In the genomic region with DNA sequence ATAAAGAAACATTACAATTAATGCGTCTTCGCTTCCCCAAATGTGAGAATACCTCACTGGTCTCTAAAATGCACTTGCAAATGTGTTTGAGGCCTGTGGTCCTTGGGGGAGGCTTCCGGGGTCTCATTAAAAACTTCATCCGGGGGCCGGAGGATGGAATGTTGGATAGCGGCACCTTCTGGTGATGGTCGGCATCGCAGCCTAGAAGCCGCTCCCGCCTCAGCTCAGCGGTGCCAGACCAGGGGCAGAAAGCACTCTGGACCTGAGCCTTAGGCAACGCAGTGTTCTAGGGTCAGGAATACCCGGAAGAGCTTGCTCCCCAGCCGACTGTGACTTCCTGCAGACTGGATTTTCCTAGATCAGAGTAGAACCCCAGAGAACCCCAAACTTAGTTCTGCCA, we compare ENCODE assay signal across 8 mouse cellular contexts. TPM values are rescaled to one million over a fixed set of nuclear protein-coding genes. Genes with fewer than 3 reads are reported as not detected.
DNase-seq lines count a peak whose midpoint lies in the region; ATAC-seq and TF ChIP-seq lines count a peak whose summit lies in the region.

No protein-coding gene starts in this region.

- H3K9ac ChIP-seq in lung, embryonic 14.5 days, result no peak overlapping the region

- 6% methylated on average over 14 of the region's 14 CpGs for WGBS in lung, embryonic 14.5 days

- intact Hi-C loops in gastrocnemius, postnatal 14 days (cut with DNase I; ENCODE audit: low total_unique reads), result loop anchor here (2.0 kb wide), 1 partner anchor 48 kb away; no protein-coding TSS in a partner anchor

- H3K27me3 ChIP-seq in lung, embryonic 14.5 days (ENCODE audit: insufficient read depth, low read length), result no peaks in the 10 kb centered on the region

- H3K4me1 ChIP-seq in lung, embryonic 14.5 days (ENCODE audit: insufficient read depth), result 0 out of 2 replicates have a peak, but pooled peaks cover 3% of the 10 kb centered on the region

- H3K4me2 ChIP-seq in lung, embryonic 14.5 days, result no peak overlapping the region

- no peaks in the 10 kb centered on the region for H3K36me3 ChIP-seq in lung, embryonic 14.5 days (ENCODE audit: insufficient read depth)

- DNase-seq in layer of hippocampus, adult 11-12 months (ENCODE audit: low spot score), result peak; percentile 48
- no peak for DNase-seq in layer of hippocampus, adult 9-11 months
- peak; percentile 86 to 88 for DNase-seq in cerebellum, postnatal 10 days
- DNase-seq in gastrocnemius, postnatal 14 days, result peak; percentile 62
- peak; percentile 84 for DNase-seq in kidney, postnatal 10 days
- peak; percentile 87 for DNase-seq in lung, embryonic 14.5 days
- peak; percentile 67 for DNase-seq in ovary, postnatal 36 days (ENCODE audit: low spot score)
- DNase-seq in urinary bladder, postnatal 36 days (ENCODE audit: low spot score in 2 of 2), result peak; percentile 22 to 34

- peak; percentile 85 for TF ChIP-seq CTCF in lung, embryonic 14.5 days (IDR thresholded peaks at IDR 0.05; ENCODE audit: low read depth)

- no peak for ATAC-seq in lung, embryonic 14.5 days (ENCODE audit: insufficient read depth)

- H3K9me3 ChIP-seq in lung, embryonic 14.5 days (ENCODE audit: low read depth, low read length), result no peaks in the 10 kb centered on the region

- H3K27ac ChIP-seq in lung, embryonic 14.5 days (ENCODE audit: low read depth), result no peak overlapping the region

- H3K4me3 ChIP-seq in lung, embryonic 14.5 days (ENCODE audit: low read depth, low read length), result no peak overlapping the region

RNA-seq across cellular contexts. Expression of gene Scube3, which starts 8.7 kb away (rescaled TPM):
- total RNA-seq in gastrocnemius, postnatal 14 days (2021), result under 1 TPM; 0.20 to 0.62 TPM
- polyA plus RNA-seq in lung, embryonic 14.5 days (2014; fragmentation: Nextera tagmentation; extraction: Ambion mirVana), result 2.2 and 2.5 TPM in 2 replicates

RNA-seq across cellular contexts. Expression of gene Zfp523, which starts 43.7 kb away (rescaled TPM):
- 10 to 100 TPM; 14.4 to 16.2 TPM for total RNA-seq in gastrocnemius, postnatal 14 days (2021)
- polyA plus RNA-seq in lung, embryonic 14.5 days (2014; fragmentation: Nextera tagmentation; extraction: Ambion mirVana), result 36.0 and 45.4 TPM in 2 replicates

RNA-seq across cellular contexts. Expression of gene Tcp11, which starts 52.8 kb away (rescaled TPM):
- not detected for total RNA-seq in gastrocnemius, postnatal 14 days (2021)
- 1.6 and 2.0 TPM in 2 replicates for polyA plus RNA-seq in lung, embryonic 14.5 days (2014; fragmentation: Nextera tagmentation; extraction: Ambion mirVana)
